9 mouse cellular contexts compared by ENCODE assay signal in the genomic region with DNA sequence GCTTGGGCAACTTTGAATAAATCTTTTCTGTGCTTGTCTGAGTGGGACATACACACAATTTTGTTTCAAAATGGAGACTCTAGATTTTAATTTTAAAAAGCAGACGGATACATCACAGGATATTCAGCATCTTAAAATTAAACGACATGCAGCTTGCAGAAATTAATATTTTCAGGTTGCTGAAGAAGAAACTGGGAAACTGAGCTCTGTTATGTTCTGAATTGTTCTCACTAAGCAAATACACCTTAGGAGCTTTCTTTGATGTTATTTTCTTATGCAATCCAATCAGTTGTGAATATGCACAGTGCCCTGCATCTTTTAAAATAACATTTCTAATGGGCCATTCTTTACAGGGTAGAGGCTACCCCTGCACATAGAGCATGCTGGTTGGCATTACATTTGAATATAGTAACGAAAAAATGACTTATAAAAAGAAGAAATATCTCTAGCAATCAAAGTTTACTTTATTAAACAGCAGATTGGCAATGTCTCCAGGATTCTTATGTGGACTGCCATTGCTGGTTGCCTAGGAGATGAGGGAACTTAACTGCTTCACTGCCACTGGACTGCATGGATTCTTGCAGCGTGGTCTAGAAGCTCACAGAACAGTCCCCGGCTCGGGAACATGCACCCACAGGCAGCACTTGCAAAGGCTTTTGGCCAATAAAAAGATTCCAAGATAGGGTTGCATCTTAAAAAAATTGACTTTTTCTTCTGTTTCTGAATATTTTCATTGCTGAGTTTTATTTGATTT.
DNase-seq lines count a peak whose midpoint lies in the region; ATAC-seq lines count a peak whose summit lies in the region.
"Had no signal": no experiment of that assay in that cellular context is flagged by ENCODE, and none has a peak within 500 bp of the region (broad histone marks: within the 10 kb centered on the region; RNA-seq: fewer than 3 reads in every experiment).

No protein-coding gene starts in this region.

- H3K4me2 ChIP-seq in liver, embryonic 11.5 days: peak overlapping the region; percentile 58
- H3K4me2 ChIP-seq in forebrain, embryonic 11.5 days (ENCODE audit: low read depth, low read length, severe bottlenecking): peak overlapping the region; percentile 43
- peak overlapping the region; percentile 66 for H3K4me2 ChIP-seq in limb, embryonic 13.5 days (replicated peaks)

- H3K4me3 ChIP-seq in liver, embryonic 11.5 days (ENCODE audit: low read depth, low read length): 0 out of 2 replicates have a peak overlapping the region, but pooled peaks have one; percentile 24
- H3K4me3 ChIP-seq in forebrain, embryonic 11.5 days (ENCODE audit: low read depth, low read length): peak overlapping the region; percentile 5; the same call in 1 of the 2 replicates
- H3K4me3 ChIP-seq in limb, embryonic 13.5 days: no peak overlapping the region

- H3K36me3 ChIP-seq in liver, embryonic 11.5 days (ENCODE audit: control insufficient read depth, insufficient read depth, low read length): no peaks in the 10 kb centered on the region
- H3K36me3 ChIP-seq in forebrain, embryonic 11.5 days (ENCODE audit: control insufficient read depth, insufficient read depth, low read length): no peaks in the 10 kb centered on the region
- H3K36me3 ChIP-seq in limb, embryonic 13.5 days: no peaks in the 10 kb centered on the region

- H3K9me3 ChIP-seq in liver, embryonic 11.5 days (ENCODE audit: control insufficient read depth, low read length): no peaks in the 10 kb centered on the region
- no peaks in the 10 kb centered on the region for H3K9me3 ChIP-seq in forebrain, embryonic 11.5 days (ENCODE audit: control insufficient read depth, low read length)
- no peaks in the 10 kb centered on the region for H3K9me3 ChIP-seq in limb, embryonic 13.5 days

- H3K4me1 ChIP-seq in liver, embryonic 11.5 days (replicated peaks; ENCODE audit: control insufficient read depth, insufficient read depth, low read length): peaks cover 13% of the 10 kb centered on the region
- peaks cover 37% of the 10 kb centered on the region for H3K4me1 ChIP-seq in forebrain, embryonic 11.5 days (replicated peaks; ENCODE audit: control insufficient read depth, insufficient read depth, low read length)
- peaks cover 31% of the 10 kb centered on the region for H3K4me1 ChIP-seq in limb, embryonic 13.5 days

- DNase-seq in liver, embryonic 11.5 days (ENCODE audit: low spot score): no peak
- DNase-seq in liver: no peak
- peak; percentile 66 for DNase-seq in forebrain, embryonic 11.5 days (ENCODE audit: low spot score)
- DNase-seq in retina, embryonic 14.5 days (ENCODE audit: low spot score): peak; percentile 54
- no peak for DNase-seq in gastrocnemius, adult 18-20 months (ENCODE audit: low spot score)
- no peak for DNase-seq in gastrocnemius, postnatal 10 days
- DNase-seq: kidney, adult 9 months had no signal

- 73% methylated on average over 6 of the region's 6 CpGs for WGBS in liver, embryonic 11.5 days
- WGBS in forebrain, embryonic 11.5 days: 18% methylated on average over 6 of the region's 6 CpGs
- WGBS in limb, embryonic 13.5 days: 62% methylated on average over 6 of the region's 6 CpGs

- H3K9ac ChIP-seq in liver, embryonic 11.5 days (ENCODE audit: low read depth, low read length): no peak overlapping the region
- H3K9ac ChIP-seq in forebrain, embryonic 11.5 days (ENCODE audit: low read length): peak overlapping the region; percentile 57; the same call in 1 of the 2 replicates
- H3K9ac ChIP-seq in limb, embryonic 13.5 days: no peak overlapping the region

- H3K27me3 ChIP-seq in liver, embryonic 11.5 days (replicated peaks; ENCODE audit: control insufficient read depth, insufficient read depth, low read length): no peaks in the 10 kb centered on the region
- H3K27me3 ChIP-seq in forebrain, embryonic 11.5 days (ENCODE audit: control insufficient read depth, insufficient read depth, low read length): no peaks in the 10 kb centered on the region
- H3K27me3 ChIP-seq in limb, embryonic 13.5 days: no peaks in the 10 kb centered on the region

- H3K27ac ChIP-seq in liver, embryonic 11.5 days (ENCODE audit: low read depth, low read length): no peak overlapping the region
- H3K27ac ChIP-seq in forebrain, embryonic 11.5 days (ENCODE audit: low read depth, low read length): peak overlapping the region; percentile 87
- peak overlapping the region; percentile 56; the same call in 1 of the 2 replicates for H3K27ac ChIP-seq in limb, embryonic 13.5 days

- no peak for ATAC-seq in liver, embryonic 11.5 days (replicated peaks; ENCODE audit: low FRiP score)
- no peak for ATAC-seq in forebrain, embryonic 11.5 days (replicated peaks; ENCODE audit: low FRiP score)
- ATAC-seq in limb, embryonic 13.5 days (ENCODE audit: low FRiP score, low read depth): no peak
- ATAC-seq in activated CD4-positive, CD25-positive, alpha-beta regulatory T cell, adult 4 months: no peak

Comparison
In these comparisons a context has a peak if more than half of its experiments do, and no peak if none do; other contexts are left out.
1. DNase-seq: peak in forebrain, embryonic 11.5 days (single experiment) and retina, embryonic 14.5 days (single experiment); none in liver, embryonic 11.5 days (single experiment), liver (single experiment), gastrocnemius, adult 18-20 months (single experiment) and gastrocnemius, postnatal 10 days (single experiment).
2. Peak in every context shown above with its lines, with median percentiles within 50 percentile points of each other: H3K4me2 ChIP-seq.